Mouse (Mus musculus): ENCODE measurements around the gene Foxi1. TPM values are rescaled to one million over a fixed set of nuclear protein-coding genes. Genes with fewer than 3 reads are reported as not detected.

Foxi1 gene
- total RNA-seq, 2 experiments from 2014 or later = 0.12 TPM; not detected in 1

DNA sequence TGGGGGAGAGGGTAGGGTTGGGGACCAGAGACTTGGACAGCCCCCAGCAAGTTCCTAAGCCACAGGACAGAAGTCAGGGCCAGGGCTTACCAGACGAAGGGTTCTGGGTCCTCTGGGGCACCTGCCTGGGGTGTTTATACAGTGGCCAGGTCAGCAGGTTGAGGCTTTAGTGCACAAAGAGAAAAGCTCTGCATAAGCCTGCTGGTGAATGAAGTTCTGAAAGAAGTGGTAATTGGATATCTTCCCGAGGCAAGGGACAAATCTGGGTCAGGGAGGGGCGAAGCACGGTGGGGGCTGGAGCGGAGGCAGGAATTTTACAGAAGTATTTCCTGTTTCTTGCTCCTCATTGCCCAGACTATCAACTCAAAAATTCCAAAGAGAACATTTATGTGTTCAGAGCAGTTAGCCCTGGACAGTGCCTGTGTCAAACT lies 38.4 kb downstream of the Foxi1 start:
- no peak for DNase-seq (ENCODE audit: low spot score in 2 of 2)
- intact Hi-C loops (cut with DNase I) = no loop called here

DNA sequence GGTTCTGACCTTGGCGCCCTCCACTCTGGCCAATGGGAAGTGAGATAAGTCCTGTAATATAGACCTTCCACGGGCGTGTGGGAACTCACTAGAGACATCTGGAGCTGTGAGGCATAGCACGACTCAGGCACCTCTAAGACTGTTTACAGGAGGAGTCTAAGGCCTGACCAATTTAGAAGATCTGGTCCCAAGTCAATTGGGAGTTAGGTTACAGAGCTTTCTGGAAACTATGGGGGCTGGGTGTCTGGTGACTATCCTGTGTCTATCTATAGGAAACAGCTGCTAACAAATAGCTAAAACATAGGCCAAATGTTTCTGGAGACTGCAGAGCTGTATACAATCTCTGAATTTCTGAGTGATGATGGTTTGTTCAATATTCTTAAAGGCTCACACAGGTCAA lies 41.5 kb downstream of the Foxi1 start:
- intact Hi-C loops (cut with DNase I) = no loop called here
- no peak for DNase-seq (ENCODE audit: low spot score in 2 of 2)

DNA sequence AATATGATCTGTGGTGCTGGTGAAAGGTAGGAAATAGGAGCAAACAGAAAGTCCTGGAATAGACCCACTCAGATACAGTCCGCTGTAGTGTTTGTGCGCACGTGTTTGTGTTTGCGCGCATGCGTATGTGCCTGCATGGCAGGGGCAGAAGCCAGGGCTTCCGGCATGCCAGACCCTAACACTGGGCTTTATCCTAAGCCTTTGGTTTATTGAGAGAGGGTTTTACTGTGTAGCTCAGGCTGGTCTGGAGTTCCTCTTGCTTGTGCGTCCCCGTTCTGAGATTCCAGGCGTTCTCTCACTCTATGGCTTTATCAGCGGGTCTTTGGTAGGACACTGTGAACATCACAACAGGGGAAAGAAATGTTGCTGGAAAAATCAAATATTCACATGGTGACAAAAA lies 42.6 kb downstream of the Foxi1 start:
- intact Hi-C loops (cut with DNase I) = no loop called here
- no peak for DNase-seq (ENCODE audit: low spot score in 2 of 2)

DNA sequence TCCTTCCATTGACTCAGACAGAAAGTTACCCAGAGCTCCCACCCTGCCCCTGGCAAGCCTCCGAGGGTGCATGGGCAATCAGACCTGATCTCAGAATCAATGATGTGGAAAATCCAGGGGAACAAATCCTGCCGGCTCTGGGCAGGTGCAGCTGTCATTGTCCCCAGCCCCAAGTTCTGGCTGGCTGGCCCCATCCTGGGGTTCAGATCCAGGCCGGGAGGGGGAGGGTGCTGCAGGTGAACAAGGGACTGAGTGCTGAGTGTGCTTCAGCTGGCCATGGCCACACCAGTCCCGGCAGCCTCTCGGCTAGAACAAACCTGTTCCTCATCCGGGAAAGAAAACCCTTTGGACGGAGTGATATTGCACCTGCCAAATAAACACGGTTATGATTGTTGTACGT lies 49.0 kb downstream of the Foxi1 start:
- no peak for DNase-seq (ENCODE audit: low spot score in 2 of 2)
- intact Hi-C loops (cut with DNase I) = loop anchor here (10.0 kb wide), 1 partner anchor 656 kb away; no protein-coding TSS in a partner anchor

DNA sequence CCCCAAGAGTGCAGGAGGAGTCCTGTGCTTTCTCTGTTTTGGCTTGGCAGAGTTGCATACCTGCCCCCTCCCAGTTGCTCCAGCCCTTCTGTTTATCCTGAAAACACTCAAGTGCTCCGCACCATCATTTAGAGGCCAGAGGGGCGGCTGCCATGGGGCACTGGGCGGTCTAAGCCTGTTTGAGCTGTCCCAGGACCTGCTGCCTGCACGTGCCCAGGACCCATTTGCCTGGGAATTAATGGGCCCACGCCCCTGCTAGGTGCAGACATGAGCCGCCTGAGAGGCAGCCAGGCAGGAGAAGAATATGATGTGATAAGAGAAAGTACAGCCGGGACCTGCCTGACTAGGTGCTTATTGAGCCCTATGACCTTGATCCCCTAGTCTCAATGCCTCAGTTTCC lies 52.7 kb downstream of the Foxi1 start:
- intact Hi-C loops (cut with DNase I) = loop anchor here (10.0 kb wide), 1 partner anchor 660 kb away; no protein-coding TSS in a partner anchor

More for the DNA sequence above, 52.7 kb downstream of the Foxi1 start:
- no peak for DNase-seq (ENCODE audit: low spot score in 2 of 2)

Other genes starting within 250 kb of the Foxi1 start
- gene Kcnmb1, start 245.1 kb downstream of the Foxi1 start, total RNA-seq (2021) = under 1 TPM; 0.32 to 0.43 TPM
- gene Kcnip1, start 214.9 kb downstream of the Foxi1 start, total RNA-seq (2021) = 10 to 100 TPM; 28.4 to 31.4 TPM
- 1 to 10 TPM; 2.4 to 3.5 TPM for gene Lcp2, start 161.2 kb downstream of the Foxi1 start, total RNA-seq (2021)
- not detected for gene 4930469K13Rik, start 109.5 kb downstream of the Foxi1 start, total RNA-seq (2021)
- gene Fam196b, start 106.7 kb upstream of the Foxi1 start, total RNA-seq (2021) = 1 to 10 TPM; 1.4 to 1.6 TPM